Mouse (Mus musculus): ENCODE results near the gene Aspdh.

GRCm38 (mm10) chr7:44428171-44428950 lies 36.8 kb upstream of the Aspdh start:
- TF ChIP-seq CTCF (IDR thresholded peaks at IDR 0.05; ENCODE audit: extremely low read depth, insufficient read depth, low read length) (no peak), POLR2A (IDR thresholded peaks at IDR 0.05; ENCODE audit: extremely low read depth, insufficient read depth, low read length) (no peak)

All from cortical plate, adult 2 months (tissue).